Mouse (Mus musculus) small intestine, adult 2 months (tissue): Measurements from ENCODE around the gene 4930407I10Rik.

Source experiments
- CTCF ChIP-seq: fragments of 200-500 bp; IDR thresholded peaks from 2 replicates; pipeline ENCODE4 v1.5.1; 2012; ENCODE audit warnings: low read depth, mild to moderate bottlenecking, control low read depth, inconsistent platforms, low read length, moderate library complexity, mixed read lengths; ENCODE audit not compliant: insufficient replicate concordance, insufficient read length; ENCODE audit errors: extremely low read depth
- POLR2A ChIP-seq: fragments of 200-500 bp; IDR thresholded peaks from 2 replicates; pipeline ENCODE4 v1.6.1; 2012; ENCODE audit warnings: low read depth, mild to moderate bottlenecking, control low read depth, inconsistent platforms, low read length, moderate library complexity

GRCm38 (mm10) chr15:82019288-82019687, 39.7 kb upstream of the 4930407I10Rik start:
- TF ChIP-seq POLR2A (no peak), CTCF (no peak)
